Mouse (Mus musculus) A20 (cell line): ENCODE results near the gene Dcaf7.
A peak's percentile ranks its signal among the peaks of the same experiment; 100 is the strongest.

ENCODE experiments used
- DNase-seq: peaks from one replicate; pipeline ENCODE4 v3.0.0-alpha.2; 2011; ENCODE audit warnings: low read depth, low spot score

The Dcaf7 gene

GRCm38 (mm10) chr11:106045256-106045655 is 8.6 kb downstream of the Dcaf7 start:
- no peak for DNase-seq

GRCm38 (mm10) chr11:106045780-106046179 is 9.1 kb downstream of the Dcaf7 start:
- DNase-seq: peak; percentile 53

- no peak for DNase-seq
Measured at GRCm38 (mm10) chr11:106046584-106046983, 9.9 kb downstream of the Dcaf7 start.

- no peak for DNase-seq
Measured at GRCm38 (mm10) chr11:106053921-106054320, 17.2 kb downstream of the Dcaf7 start.

GRCm38 (mm10) chr11:106054600-106054999 is 17.9 kb downstream of the Dcaf7 start:
- no peak for DNase-seq

- DNase-seq: no peak
Measured at GRCm38 (mm10) chr11:106055341-106055740, 18.7 kb downstream of the Dcaf7 start.

- DNase-seq: no peak
Measured at GRCm38 (mm10) chr11:106056819-106057491, 20.3 kb downstream of the Dcaf7 start.

- no peak for DNase-seq
Measured at GRCm38 (mm10) chr11:106058020-106058419, 21.3 kb downstream of the Dcaf7 start.

GRCm38 (mm10) chr11:106060549-106060948 is 23.9 kb downstream of the Dcaf7 start:
- DNase-seq: no peak

GRCm38 (mm10) chr11:106061311-106061710 is 24.6 kb downstream of the Dcaf7 start:
- no peak for DNase-seq

- no peak for DNase-seq
Measured at GRCm38 (mm10) chr11:106063756-106064155, 27.1 kb downstream of the Dcaf7 start.

GRCm38 (mm10) chr11:106065073-106065922 is 28.6 kb downstream of the Dcaf7 start:
- DNase-seq: no peak

- peak; percentile 96 for DNase-seq
Measured at GRCm38 (mm10) chr11:106065923-106066571, 29.4 kb downstream of the Dcaf7 start, which contains the start of gene Taco1. Taco1 (plus strand) TSS chr11:106066061.

GRCm38 (mm10) chr11:106066616-106067015 is 29.9 kb downstream of the Dcaf7 start:
- DNase-seq: peak; percentile 69

GRCm38 (mm10) chr11:106073774-106074173 is 37.1 kb downstream of the Dcaf7 start:
- DNase-seq: no peak

- DNase-seq: peak; percentile 85
Measured at GRCm38 (mm10) chr11:106076321-106076720, 39.6 kb downstream of the Dcaf7 start.

- DNase-seq: peak; percentile 100
Measured at GRCm38 (mm10) chr11:106083708-106084701, 47.3 kb downstream of the Dcaf7 start, which contains the start of gene Map3k3. Map3k3 (plus strand) TSS chr11:106084613.

- peak; percentile 88 for DNase-seq
Measured at GRCm38 (mm10) chr11:106084911-106085561, 48.4 kb downstream of the Dcaf7 start.

GRCm38 (mm10) chr11:106098223-106098622 is 61.6 kb downstream of the Dcaf7 start:
- no peak for DNase-seq

- no peak for DNase-seq
Measured at GRCm38 (mm10) chr11:106102866-106103265, 66.2 kb downstream of the Dcaf7 start.
